Mouse (Mus musculus): ENCODE data around the gene Emc1. TPM values are rescaled to one million over a fixed set of nuclear protein-coding genes. Genes with fewer than 3 reads are reported as not detected.

Gene Emc1
- total RNA-seq, 2 experiments from 2014 or later, result 20.2 to 39.2 TPM

DNA sequence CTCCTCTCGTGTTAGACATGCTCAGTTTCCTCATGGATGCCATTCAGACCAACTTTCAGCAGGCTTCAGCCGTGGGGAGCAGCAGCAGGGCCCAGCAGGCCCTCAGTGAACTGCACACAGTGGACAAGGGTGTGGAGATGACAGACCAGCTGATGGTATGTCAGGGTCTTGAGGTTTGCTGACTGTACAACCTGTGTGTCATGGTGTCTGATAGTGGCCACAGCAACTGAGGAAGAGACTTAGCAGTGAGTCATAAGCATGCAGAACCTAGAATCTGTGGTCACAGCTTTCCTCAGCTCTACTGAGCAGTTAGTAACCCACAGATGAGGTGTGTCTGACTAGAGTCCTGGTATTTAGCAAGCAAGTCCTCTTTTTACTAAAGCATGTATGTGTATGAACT, 70.0 kb downstream of the Emc1 start:
- ATAC-seq (replicated peaks; ENCODE audit: poor library complexity, severe bottlenecking), result no peak

DNA sequence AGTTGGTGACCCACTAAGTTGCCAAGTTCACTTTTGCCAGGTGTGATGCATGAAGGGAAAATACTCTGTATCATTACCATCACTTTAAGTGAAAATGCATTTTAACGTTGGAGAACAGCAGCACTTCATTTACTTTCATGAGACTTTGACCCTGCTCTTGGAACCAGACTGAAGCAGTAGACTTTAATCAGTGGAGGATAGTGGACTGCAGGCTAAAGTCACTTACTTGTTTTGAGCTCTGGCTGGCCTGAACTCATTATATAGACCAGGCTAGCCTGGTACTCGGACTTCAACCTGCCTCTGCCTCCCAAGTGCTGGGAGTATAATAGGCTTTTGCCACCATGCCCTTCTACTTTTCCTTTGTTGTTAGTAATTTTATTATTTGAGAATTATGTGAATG, 70.9 kb downstream of the Emc1 start:
- no peak for ATAC-seq (replicated peaks; ENCODE audit: poor library complexity, severe bottlenecking)

Other genes starting within 250 kb of the Emc1 start
- gene Minos1, start 221.5 kb upstream of the Emc1 start, total RNA-seq (2014; fragmentation: Nextera tagmentation), result 530 and 613 TPM in 2 replicates
- gene Minos1, start 221.5 kb upstream of the Emc1 start, total RNA-seq (2017), result 186 and 246 TPM in 2 replicates
- 374 and 389 TPM in 2 replicates for gene Capzb, start 159.7 kb upstream of the Emc1 start, total RNA-seq (2014; fragmentation: Nextera tagmentation)
- gene Capzb, start 159.7 kb upstream of the Emc1 start, total RNA-seq (2017), result 129 and 155 TPM in 2 replicates
- gene Pqlc2, start 41.9 kb upstream of the Emc1 start, total RNA-seq (2014; fragmentation: Nextera tagmentation), result 5.4 and 7.7 TPM in 2 replicates
- 2.3 and 3.5 TPM in 2 replicates for gene Pqlc2, start 41.9 kb upstream of the Emc1 start, total RNA-seq (2017)
- 16.6 and 25.0 TPM in 2 replicates for gene Akr7a5, start 41.8 kb upstream of the Emc1 start, total RNA-seq (2014; fragmentation: Nextera tagmentation)
- gene Akr7a5, start 41.8 kb upstream of the Emc1 start, total RNA-seq (2017), result 5.9 and 12.2 TPM in 2 replicates
- 143 and 158 TPM in 2 replicates for gene Mrto4, start within 50 bp of the Emc1 start, total RNA-seq (2014; fragmentation: Nextera tagmentation)
- gene Mrto4, start within 50 bp of the Emc1 start, total RNA-seq (2017), result 93.4 and 94.5 TPM in 2 replicates
- 91.2 and 91.4 TPM in 2 replicates for gene Ubr4, start within 50 bp of the Emc1 start, total RNA-seq (2014; fragmentation: Nextera tagmentation)
- gene Ubr4, start within 50 bp of the Emc1 start, total RNA-seq (2017), result 47.2 and 49.5 TPM in 2 replicates
- 0.92 and 2.4 TPM in 2 replicates for gene Iffo2, start 178.0 kb downstream of the Emc1 start, total RNA-seq (2014; fragmentation: Nextera tagmentation)
- gene Iffo2, start 178.0 kb downstream of the Emc1 start, total RNA-seq (2017), result 0.26 and 1.2 TPM in 2 replicates